Mouse (Mus musculus) 416B (cell line): Measurements from ENCODE around the gene Tubg2.
A peak's percentile ranks its signal among the peaks of the same experiment; 100 is the strongest.
"Not testable (repeated sequence)": the region's sequence is repeated elsewhere in the genome, so short reads cannot be mapped to it uniquely, and the experiment has no call there.

Experiments used
- DNase-seq: peaks from one replicate; pipeline ENCODE4 v3.0.0; 2011; ENCODE audit warnings: low read depth

Gene Tubg2

GRCm38 (mm10) chr11:101155728-101156371 is at the start of gene Tubg2:
Gene Tubg2, plus strand, starts transcription at chr11:101155907.
- no peak for DNase-seq

GRCm38 (mm10) chr11:101109351-101109750 is 46.4 kb upstream of the Tubg2 start:
- DNase-seq, result no peak

GRCm38 (mm10) chr11:101110708-101111107 is 45.0 kb upstream of the Tubg2 start:
- DNase-seq, result no peak

- DNase-seq, result no peak
Measured at GRCm38 (mm10) chr11:101111178-101111577, 44.5 kb upstream of the Tubg2 start.

- DNase-seq, result no peak
Measured at GRCm38 (mm10) chr11:101112186-101112585, 43.5 kb upstream of the Tubg2 start.

- no peak for DNase-seq
Measured at GRCm38 (mm10) chr11:101115564-101115963, 40.1 kb upstream of the Tubg2 start.

GRCm38 (mm10) chr11:101118105-101118504 is 37.6 kb upstream of the Tubg2 start:
- peak; percentile 61 for DNase-seq

GRCm38 (mm10) chr11:101119131-101119760 is 36.5 kb upstream of the Tubg2 start:
- DNase-seq, result no peak

GRCm38 (mm10) chr11:101119761-101120544 is 35.8 kb upstream of the Tubg2 start, which contains the start of the genes Retreg3 and Tubg1:
Gene Retreg3, minus strand, starts transcription at chr11:101119893.
Gene Tubg1, plus strand, starts transcription at chr11:101119938.
- peak; percentile 99 for DNase-seq

GRCm38 (mm10) chr11:101120545-101121188 is 35.0 kb upstream of the Tubg2 start:
- DNase-seq, result no peak

- DNase-seq, result not testable (repeated sequence)
Measured at GRCm38 (mm10) chr11:101124494-101124893, 31.2 kb upstream of the Tubg2 start.

- DNase-seq, result not testable (repeated sequence)
Measured at GRCm38 (mm10) chr11:101125008-101125407, 30.7 kb upstream of the Tubg2 start.

- peak; percentile 37 for DNase-seq
Measured at GRCm38 (mm10) chr11:101127075-101127474, 28.6 kb upstream of the Tubg2 start.

- DNase-seq, result no peak
Measured at GRCm38 (mm10) chr11:101128996-101129577, 26.6 kb upstream of the Tubg2 start.

GRCm38 (mm10) chr11:101130056-101130756 is 25.5 kb upstream of the Tubg2 start:
- DNase-seq, result no peak

- peak; percentile 37 for DNase-seq
Measured at GRCm38 (mm10) chr11:101131187-101131586, 24.5 kb upstream of the Tubg2 start.

- DNase-seq, result peak; percentile 78
Measured at GRCm38 (mm10) chr11:101131701-101132100, 24.0 kb upstream of the Tubg2 start.

- no peak for DNase-seq
Measured at GRCm38 (mm10) chr11:101133037-101133436, 22.7 kb upstream of the Tubg2 start.

GRCm38 (mm10) chr11:101134217-101134865 is 21.4 kb upstream of the Tubg2 start:
- DNase-seq, result no peak

- DNase-seq, result no peak
Measured at GRCm38 (mm10) chr11:101137000-101137399, 18.7 kb upstream of the Tubg2 start.
